Mouse (Mus musculus): ENCODE results near the gene P4ha1. TPM values are rescaled to one million over a fixed set of nuclear protein-coding genes. Genes with fewer than 3 reads are reported as not detected.

P4ha1 gene
- polyA plus RNA-seq, 1 experiment from 2014 or later: 78.0 TPM

GRCm38 (mm10) chr10:59321112-59321511, 2.0 kb upstream of the P4ha1 start:
- H3K9ac ChIP-seq (replicated peaks; ENCODE audit: low read length): no peak overlapping the region
- peaks cover 18% of the 10 kb centered on the region for H3K4me1 ChIP-seq (ENCODE audit: insufficient read depth, low read length)
- H3K27me3 ChIP-seq (ENCODE audit: insufficient read depth, low read length): no peaks in the 10 kb centered on the region
- H3K9me3 ChIP-seq (ENCODE audit: low read length): no peaks in the 10 kb centered on the region
- H3K4me2 ChIP-seq (replicated peaks; ENCODE audit: low read depth, low read length): no peak overlapping the region
- no peak for ATAC-seq (ENCODE audit: low FRiP score, low TSS enrichment)
- H3K4me3 ChIP-seq (ENCODE audit: low read length): no peak overlapping the region
- no peak overlapping the region for H3K27ac ChIP-seq (ENCODE audit: low read length)
- no peaks in the 10 kb centered on the region for H3K36me3 ChIP-seq (ENCODE audit: insufficient read depth, low read length)
- WGBS: 86% methylated on average over 3 of the region's 3 CpGs

GRCm38 (mm10) chr10:59322271-59322670, 825 bp upstream of the P4ha1 start:
- Histone ChIP-seq H3K4me3 (ENCODE audit: low read length) (peak overlapping the region; percentile 86; the same call in 1 of the 2 replicates), H3K4me1 (ENCODE audit: insufficient read depth, low read length) (peaks cover 21% of the 10 kb centered on the region)
- WGBS: 62% methylated on average over 4 of the region's 4 CpGs

DNA sequence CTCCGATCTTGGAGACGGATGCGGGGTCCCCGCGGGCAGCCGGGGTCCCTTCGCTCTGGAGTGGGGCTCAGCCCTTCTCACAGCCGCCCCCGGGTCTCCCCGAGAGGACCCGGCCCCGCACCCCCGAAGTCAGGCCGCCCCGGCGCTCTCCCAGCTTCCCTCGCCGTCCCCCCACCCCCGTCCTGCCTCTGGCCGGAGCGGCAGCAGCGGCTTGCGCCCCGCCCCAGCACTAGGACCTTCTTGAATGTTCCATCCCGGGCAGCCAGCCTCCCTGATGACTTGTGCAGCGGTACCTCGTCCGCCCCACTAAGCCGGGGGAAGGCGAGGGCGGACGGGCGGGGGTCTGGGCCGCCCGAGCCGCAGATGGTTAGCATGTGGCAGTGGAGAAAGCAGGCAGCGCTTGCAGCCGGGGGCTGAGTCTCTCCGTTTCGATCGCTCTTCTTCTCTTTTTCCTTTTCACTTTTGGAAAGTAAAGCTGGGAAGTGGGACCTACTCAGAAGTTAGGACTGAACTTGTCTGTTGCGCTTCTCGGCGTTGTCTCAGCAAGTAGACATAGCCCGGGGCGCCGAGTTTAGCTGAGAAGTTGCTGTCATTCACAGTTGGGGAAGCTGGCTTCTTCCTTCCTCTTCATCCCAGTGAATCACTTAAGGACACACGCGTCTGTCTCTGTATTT, 529 bp downstream of the P4ha1 start:
- peaks cover 23% of the 10 kb centered on the region for H3K4me1 ChIP-seq (ENCODE audit: insufficient read depth, low read length)
- H3K4me3 ChIP-seq (ENCODE audit: low read length): peak overlapping the region; percentile 86
- no peaks in the 10 kb centered on the region for H3K27me3 ChIP-seq (ENCODE audit: insufficient read depth, low read length)
- ATAC-seq (ENCODE audit: low FRiP score, low TSS enrichment): peak; percentile 78
- H3K27ac ChIP-seq (ENCODE audit: low read length): peak overlapping the region; percentile 96
- peak overlapping the region; percentile 64 for H3K4me2 ChIP-seq (replicated peaks; ENCODE audit: low read depth, low read length)
- no peaks in the 10 kb centered on the region for H3K9me3 ChIP-seq (ENCODE audit: low read length)
- H3K9ac ChIP-seq (replicated peaks; ENCODE audit: low read length): peak overlapping the region; percentile 95
- WGBS: under 1% methylated on average over 48 of the region's 49 CpGs
- H3K36me3 ChIP-seq (ENCODE audit: insufficient read depth, low read length): no peaks in the 10 kb centered on the region

More at GRCm38 (mm10) chr10:59322271-59322670, 825 bp upstream of the P4ha1 start:
- ATAC-seq (ENCODE audit: low FRiP score, low TSS enrichment): no peak
- Histone ChIP-seq H3K9me3 (ENCODE audit: low read length) (no peaks in the 10 kb centered on the region), H3K27ac (ENCODE audit: low read length) (peak overlapping the region; percentile 96), H3K27me3 (ENCODE audit: insufficient read depth, low read length) (no peaks in the 10 kb centered on the region), H3K9ac (replicated peaks; ENCODE audit: low read length) (no peak overlapping the region; the same call in 1 of the 2 replicates), H3K36me3 (ENCODE audit: insufficient read depth, low read length) (no peaks in the 10 kb centered on the region), H3K4me2 (replicated peaks; ENCODE audit: low read depth, low read length) (peak overlapping the region; percentile 64; the same call in 1 of the 2 replicates)

- peak overlapping the region; percentile 96 for H3K27ac ChIP-seq (ENCODE audit: low read length)
- 18% methylated on average over 15 of the region's 15 CpGs for WGBS
Observed at GRCm38 (mm10) chr10:59324311-59325165, 1.4 kb downstream of the P4ha1 start.

DNA sequence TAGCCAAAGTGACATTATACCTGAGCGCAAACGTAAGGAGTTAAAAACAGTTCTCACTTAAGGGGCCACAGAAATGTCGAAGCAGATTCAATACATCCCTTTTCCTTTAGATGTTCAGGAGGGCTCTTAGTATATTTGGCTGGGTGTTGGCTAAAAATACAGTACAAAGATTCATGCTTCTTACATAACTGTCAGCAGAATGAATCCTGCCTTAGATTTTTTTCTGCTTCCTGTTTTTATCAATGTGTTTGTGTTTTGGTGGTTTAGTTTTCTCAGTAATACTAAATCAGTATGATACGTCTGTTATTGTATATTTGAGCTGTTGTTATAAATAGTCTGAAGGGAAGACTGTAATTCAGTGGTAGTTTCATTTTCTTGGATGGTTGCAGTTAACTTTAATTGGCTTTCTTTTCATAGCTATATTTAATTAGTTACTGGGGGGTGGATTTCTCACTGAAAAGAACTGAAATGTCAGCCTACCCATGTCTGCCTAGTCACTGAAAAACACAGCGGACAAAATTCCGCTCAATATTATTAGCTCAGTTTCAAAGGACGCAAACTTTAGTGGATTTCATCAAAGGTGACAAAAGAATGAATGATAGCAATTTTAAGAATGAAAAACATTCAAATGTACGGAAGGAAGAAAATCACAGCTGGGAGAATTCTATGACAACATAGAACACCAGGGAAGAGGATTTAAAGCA, 3.7 kb downstream of the P4ha1 start:
- Histone ChIP-seq H3K4me1 (ENCODE audit: insufficient read depth, low read length) (peaks cover 23% of the 10 kb centered on the region), H3K4me2 (replicated peaks; ENCODE audit: low read depth, low read length) (no peak overlapping the region), H3K4me3 (ENCODE audit: low read length) (no peak overlapping the region), H3K27ac (ENCODE audit: low read length) (no peak overlapping the region), H3K9me3 (ENCODE audit: low read length) (no peaks in the 10 kb centered on the region), H3K36me3 (ENCODE audit: insufficient read depth, low read length) (no peaks in the 10 kb centered on the region), H3K9ac (replicated peaks; ENCODE audit: low read length) (no peak overlapping the region), H3K27me3 (ENCODE audit: insufficient read depth, low read length) (no peaks in the 10 kb centered on the region)
- ATAC-seq (ENCODE audit: low FRiP score, low TSS enrichment): no peak
- WGBS: 76% methylated on average over 8 of the region's 8 CpGs

More at GRCm38 (mm10) chr10:59324311-59325165, 1.4 kb downstream of the P4ha1 start:
- no peak for ATAC-seq (ENCODE audit: low FRiP score, low TSS enrichment)
- peak overlapping the region; percentile 86 for H3K4me3 ChIP-seq (ENCODE audit: low read length)
- peaks cover 23% of the 10 kb centered on the region for H3K4me1 ChIP-seq (ENCODE audit: insufficient read depth, low read length)
- peak overlapping the region; percentile 64 for H3K4me2 ChIP-seq (replicated peaks; ENCODE audit: low read depth, low read length)
- no peaks in the 10 kb centered on the region for H3K27me3 ChIP-seq (ENCODE audit: insufficient read depth, low read length)
- H3K9me3 ChIP-seq (ENCODE audit: low read length): no peaks in the 10 kb centered on the region
- H3K9ac ChIP-seq (replicated peaks; ENCODE audit: low read length): peak overlapping the region; percentile 95
- no peaks in the 10 kb centered on the region for H3K36me3 ChIP-seq (ENCODE audit: insufficient read depth, low read length)

DNA sequence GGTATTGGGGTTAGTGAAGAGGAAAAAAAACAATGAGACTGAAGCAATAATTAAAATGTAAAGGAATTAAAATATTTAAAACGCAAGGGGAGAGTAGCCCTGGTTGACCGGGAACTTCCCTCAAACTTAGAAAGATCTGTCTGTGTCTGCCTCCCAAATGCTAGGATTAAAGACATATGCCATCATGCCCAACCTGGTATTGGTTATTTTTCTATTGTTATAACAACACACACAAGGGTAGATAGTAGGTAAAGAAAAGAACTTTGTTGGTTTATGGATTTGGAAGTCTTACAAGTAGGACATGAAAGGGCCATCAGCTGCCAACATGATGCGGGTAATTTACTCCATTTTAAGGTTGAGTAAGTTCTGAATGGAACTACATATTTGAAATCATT, 4.2 kb downstream of the P4ha1 start:
- no peak overlapping the region for H3K27ac ChIP-seq (ENCODE audit: low read length)
- H3K36me3 ChIP-seq (ENCODE audit: insufficient read depth, low read length): no peaks in the 10 kb centered on the region
- no peaks in the 10 kb centered on the region for H3K27me3 ChIP-seq (ENCODE audit: insufficient read depth, low read length)
- H3K9me3 ChIP-seq (ENCODE audit: low read length): no peaks in the 10 kb centered on the region
- H3K9ac ChIP-seq (replicated peaks; ENCODE audit: low read length): no peak overlapping the region
- H3K4me1 ChIP-seq (ENCODE audit: insufficient read depth, low read length): peaks cover 21% of the 10 kb centered on the region
- 89% methylated on average over 3 of the region's 3 CpGs for WGBS
- ATAC-seq (ENCODE audit: low FRiP score, low TSS enrichment): no peak
- no peak overlapping the region for H3K4me2 ChIP-seq (replicated peaks; ENCODE audit: low read depth, low read length)
- H3K4me3 ChIP-seq (ENCODE audit: low read length): no peak overlapping the region

- H3K4me2 ChIP-seq (replicated peaks; ENCODE audit: low read depth, low read length): no peak overlapping the region
- peaks cover 14% of the 10 kb centered on the region for H3K4me1 ChIP-seq (ENCODE audit: insufficient read depth, low read length)
- no peaks in the 10 kb centered on the region for H3K36me3 ChIP-seq (ENCODE audit: insufficient read depth, low read length)
- H3K27me3 ChIP-seq (ENCODE audit: insufficient read depth, low read length): no peaks in the 10 kb centered on the region
- WGBS: 82% methylated on average over 6 of the region's 6 CpGs
- H3K4me3 ChIP-seq (ENCODE audit: low read length): no peak overlapping the region
- H3K9me3 ChIP-seq (ENCODE audit: low read length): no peaks in the 10 kb centered on the region
- no peak overlapping the region for H3K27ac ChIP-seq (ENCODE audit: low read length)
- no peak for ATAC-seq (ENCODE audit: low FRiP score, low TSS enrichment)
- no peak overlapping the region for H3K9ac ChIP-seq (replicated peaks; ENCODE audit: low read length)
Observed at GRCm38 (mm10) chr10:59331546-59332256, 8.6 kb downstream of the P4ha1 start.

GRCm38 (mm10) chr10:59333400-59333799, 10.3 kb downstream of the P4ha1 start:
- no peak for ATAC-seq (ENCODE audit: low FRiP score, low TSS enrichment)
- H3K36me3 ChIP-seq (ENCODE audit: insufficient read depth, low read length): peaks cover 5% of the 10 kb centered on the region
- no peaks in the 10 kb centered on the region for H3K9me3 ChIP-seq (ENCODE audit: low read length)
- H3K27ac ChIP-seq (ENCODE audit: low read length): no peak overlapping the region
- no peak overlapping the region for H3K4me3 ChIP-seq (ENCODE audit: low read length)
- no peaks in the 10 kb centered on the region for H3K27me3 ChIP-seq (ENCODE audit: insufficient read depth, low read length)
- 82% methylated on average over 4 of the region's 4 CpGs for WGBS
- no peak overlapping the region for H3K9ac ChIP-seq (replicated peaks; ENCODE audit: low read length)
- peaks cover 11% of the 10 kb centered on the region for H3K4me1 ChIP-seq (ENCODE audit: insufficient read depth, low read length)
- no peak overlapping the region for H3K4me2 ChIP-seq (replicated peaks; ENCODE audit: low read depth, low read length)
